Mouse (Mus musculus): Measurements from ENCODE around the gene Gm28048.

DNA sequence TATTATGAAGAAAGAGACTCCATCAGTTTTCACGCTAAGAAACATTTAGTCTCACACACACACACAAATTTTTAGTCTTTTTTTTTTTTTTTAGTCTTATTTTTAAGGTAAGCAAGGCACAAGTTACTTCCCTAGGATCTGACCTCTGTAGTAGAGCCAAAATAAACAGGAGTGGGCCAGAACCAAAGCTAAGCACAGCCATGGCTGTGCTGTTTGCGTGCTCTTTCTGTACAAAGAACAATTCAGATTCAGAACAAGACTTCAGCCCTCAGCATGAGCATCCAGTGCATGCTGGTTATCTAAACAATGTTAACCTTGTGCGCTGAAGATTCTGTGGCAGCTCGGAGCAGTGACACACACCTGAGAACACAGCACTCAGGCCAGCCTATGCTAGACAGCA lies 17.5 kb downstream of the Gm28048 start:
- no peak for TF ChIP-seq POLR2A (IDR thresholded peaks at IDR 0.05; ENCODE audit: borderline replicate concordance, extremely low read depth, low read depth, low read length)
- no peak for TF ChIP-seq CTCF (IDR thresholded peaks at IDR 0.05; ENCODE audit: insufficient read depth, low read length)

Data from lung, adult 2 months (tissue).